Mouse (Mus musculus) lung, embryonic 15.5 days (tissue): ENCODE measurements around the gene Cdkn2d. TPM values are rescaled to one million over a fixed set of nuclear protein-coding genes. Genes with fewer than 3 reads are reported as not detected.

Source experiments
- ATAC-seq: fragments of 200-750 bp; cut with Nextera tagmentation; 2 replicates; pipeline ENCODE4 v1.8.0; 2017; ENCODE audit warnings: moderate number of reproducible peaks, borderline replicate concordance; ENCODE audit not compliant: low FRiP score, low TSS enrichment; ENCODE audit errors: extremely low read depth
- H3K27ac ChIP-seq: fragments of 300-500 bp; sonication (generic); 2 replicates; pipeline ENCODE4 v1.5.1; 2015; ENCODE audit warnings: moderate library complexity, mild to moderate bottlenecking, inconsistent platforms
- H3K27me3 ChIP-seq: fragments of 300-500 bp; sonication (generic); 2 replicates; pipeline ENCODE4 v1.6.1; 2015; ENCODE audit warnings: inconsistent platforms
- H3K36me3 ChIP-seq: fragments of 300-500 bp; sonication (generic); 2 replicates; pipeline ENCODE4 v1.6.1; 2015; ENCODE audit warnings: inconsistent platforms
- H3K4me1 ChIP-seq: fragments of 300-500 bp; sonication (generic); 2 replicates; pipeline ENCODE4 v1.6.1; 2015; ENCODE audit warnings: inconsistent platforms
- H3K4me2 ChIP-seq: fragments of 300-500 bp; sonication (generic); 2 replicates; pipeline ENCODE4 v1.6.1; 2015; ENCODE audit warnings: inconsistent platforms, mild to moderate bottlenecking, moderate library complexity
- H3K4me3 ChIP-seq: fragments of 300-500 bp; sonication (generic); 2 replicates; pipeline ENCODE4 v1.5.1; 2015; ENCODE audit warnings: mild to moderate bottlenecking, inconsistent platforms
- H3K9ac ChIP-seq: fragments of 300-500 bp; sonication (generic); 2 replicates; pipeline ENCODE4 v1.6.1; 2015; ENCODE audit warnings: inconsistent platforms
- H3K9me3 ChIP-seq: fragments of 300-500 bp; sonication (generic); 2 replicates; pipeline ENCODE4 v1.6.1; 2016; ENCODE audit warnings: inconsistent platforms
- WGBS: fragments of 180-500 bp; shearing (Covaris S2); methylation state at CpG from one replicate; pipeline ENCODE4 v1.1.7; 2015; 5-methylcytosine and 5-hydroxymethylcytosine counted together
- polyA plus RNA-seq: library from polyadenylated mRNA; unstranded; fragments of >200 nt; fragmentation: Nextera tagmentation; extraction: Ambion mirVana; gene quantifications from 2 replicates; pipeline ENCODE4 v1.2.1, GENCODE M21; 2015

Cdkn2d gene
- polyA plus RNA-seq = 50.9 and 52.3 TPM in 2 replicates

DNA sequence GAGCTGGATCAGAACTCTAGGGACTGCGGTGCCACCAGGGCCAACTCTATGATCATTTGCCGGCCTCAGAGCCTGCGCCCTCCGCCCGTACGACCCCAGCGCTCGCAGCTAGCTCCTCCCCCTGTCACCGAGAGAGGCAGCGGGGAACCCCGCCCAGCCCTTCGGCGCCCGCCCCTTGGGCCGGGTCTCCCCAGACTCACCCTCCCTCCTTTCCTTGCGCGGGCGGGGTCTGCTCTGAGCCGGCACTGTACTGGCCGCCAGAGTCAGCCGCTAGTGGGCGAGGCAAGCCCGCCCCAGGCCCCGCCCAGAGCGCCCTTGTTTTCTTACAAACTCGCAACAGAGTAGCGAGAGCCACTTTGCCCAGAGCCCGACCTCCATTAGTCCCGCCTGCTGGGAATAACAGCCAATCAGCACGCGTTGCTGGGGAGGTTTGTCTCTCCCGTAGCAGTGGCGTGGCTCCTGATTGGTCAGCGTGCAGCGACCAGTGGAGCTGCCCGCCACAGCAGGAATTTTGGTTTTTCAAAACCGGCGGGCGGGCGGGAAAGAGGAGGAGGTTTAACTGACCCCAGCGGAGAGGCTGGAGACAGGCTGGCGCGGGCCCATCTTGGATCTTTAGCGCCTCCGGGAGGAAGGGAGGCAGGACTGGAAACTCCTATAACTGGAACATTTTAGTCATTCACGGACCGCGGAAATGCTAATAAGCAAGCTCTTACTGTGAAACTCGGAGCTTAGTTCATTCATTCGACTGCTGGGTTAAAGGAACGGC is at the start of gene Cdkn2d:
Gene Cdkn2d (minus strand): TSS at position 386 of the 766 bp plus-strand sequence.
- Histone ChIP-seq H3K27ac (peak within 1 kb of the TSS; percentile 86), H3K27me3 (no peaks in the 10 kb centered on the region), H3K4me2 (peak within 1 kb of the TSS; percentile 76), H3K4me3 (peak within 1 kb of the TSS; percentile 67), H3K9me3 (no peaks in the 10 kb centered on the region), H3K9ac (peak within 1 kb of the TSS; percentile 90), H3K36me3 (no peaks in the 10 kb centered on the region), H3K4me1 (peaks cover 29% of the 10 kb centered on the region)
- WGBS = under 1% methylated on average over 51 of the region's 51 CpGs
- ATAC-seq = peak; percentile 96

DNA sequence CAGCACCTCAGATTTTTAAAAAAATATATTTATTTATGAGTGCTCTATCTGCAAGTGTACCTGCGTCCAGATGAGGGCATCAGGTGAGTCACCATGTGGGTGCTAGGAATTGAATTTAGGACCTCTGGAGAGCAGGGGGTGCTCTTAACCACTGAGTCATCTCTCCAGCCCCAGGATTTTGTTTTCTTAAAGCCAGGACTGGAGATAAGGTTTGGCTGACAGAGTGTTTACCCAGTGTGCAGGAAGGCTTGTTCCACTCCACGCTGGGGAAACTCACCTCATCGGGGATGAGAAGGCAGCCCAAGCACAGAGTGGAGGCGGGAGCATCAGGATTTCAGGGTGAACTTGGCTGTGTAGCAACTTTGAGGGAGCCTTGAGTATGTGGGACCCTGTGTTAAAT is 49.2 kb upstream of the Cdkn2d start:
- H3K4me3 ChIP-seq = no peak overlapping the region
- H3K9ac ChIP-seq = no peak overlapping the region
- H3K27ac ChIP-seq = peak overlapping the region; percentile 26; the same call in 1 of the 2 replicates
- no peak overlapping the region for H3K4me2 ChIP-seq
- no peaks in the 10 kb centered on the region for H3K27me3 ChIP-seq
- H3K36me3 ChIP-seq = peaks cover 38% of the 10 kb centered on the region
- peaks cover 14% of the 10 kb centered on the region for H3K4me1 ChIP-seq
- no peak for ATAC-seq
- WGBS = 55% methylated on average over 4 of the region's 4 CpGs
- H3K9me3 ChIP-seq = no peaks in the 10 kb centered on the region

DNA sequence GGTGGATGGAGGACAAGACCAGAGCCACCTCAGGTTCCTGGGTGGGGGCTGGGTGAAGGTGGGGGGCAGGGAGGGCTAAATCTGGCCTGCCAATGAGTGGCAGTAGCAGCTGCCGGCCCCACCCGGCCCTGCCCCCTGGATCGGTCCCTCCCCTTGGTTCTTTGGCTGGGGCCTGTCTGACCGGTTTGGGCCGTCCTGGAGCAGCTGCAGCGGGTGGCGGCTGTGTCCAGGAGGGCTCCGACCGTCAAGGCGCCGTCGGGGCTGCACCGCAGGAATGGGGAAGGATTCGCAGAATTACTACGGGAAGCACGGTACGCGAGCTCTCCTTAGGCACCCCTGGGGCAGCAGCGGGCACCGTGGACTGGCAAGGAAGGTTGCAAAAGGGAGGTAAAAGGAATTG is 46.4 kb upstream of the Cdkn2d start:
- H3K4me2 ChIP-seq = peak overlapping the region; percentile 41
- no peaks in the 10 kb centered on the region for H3K9me3 ChIP-seq
- peak overlapping the region; percentile 25 for H3K9ac ChIP-seq
- peaks cover 22% of the 10 kb centered on the region for H3K4me1 ChIP-seq
- peak overlapping the region; percentile 48 for H3K4me3 ChIP-seq
- H3K36me3 ChIP-seq = peaks cover 18% of the 10 kb centered on the region
- 23% methylated on average over 20 of the region's 20 CpGs for WGBS
- H3K27me3 ChIP-seq = no peaks in the 10 kb centered on the region
- ATAC-seq = peak; percentile 89
- peak overlapping the region; percentile 85 for H3K27ac ChIP-seq

DNA sequence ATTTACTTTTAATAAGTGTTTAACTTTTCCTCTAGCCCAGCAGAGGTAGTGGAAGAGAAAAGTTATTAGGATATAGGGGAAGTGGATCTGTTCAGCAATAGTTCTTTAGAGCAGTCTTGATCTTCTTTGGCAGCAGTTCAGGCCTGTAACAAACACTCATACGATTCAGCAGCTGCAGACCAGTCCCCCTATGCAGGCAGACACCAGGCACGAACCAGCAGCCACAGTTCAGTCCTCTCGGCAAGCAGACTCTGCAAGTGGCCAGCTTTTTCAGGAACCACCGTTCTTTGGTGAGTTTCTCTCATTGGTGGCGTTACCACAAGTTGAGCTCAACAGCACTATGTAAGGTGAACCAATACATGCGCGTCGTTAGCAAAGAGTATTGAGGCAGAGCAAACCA is 45.3 kb upstream of the Cdkn2d start:
- peaks cover 30% of the 10 kb centered on the region for H3K4me1 ChIP-seq
- H3K36me3 ChIP-seq = peaks cover 6% of the 10 kb centered on the region; the same call in 1 of the 2 replicates
- H3K27ac ChIP-seq = no peak overlapping the region
- WGBS = 76% methylated on average over 8 of the region's 8 CpGs
- H3K9me3 ChIP-seq = no peaks in the 10 kb centered on the region
- H3K9ac ChIP-seq = no peak overlapping the region
- no peak overlapping the region for H3K4me3 ChIP-seq
- H3K27me3 ChIP-seq = no peaks in the 10 kb centered on the region
- no peak overlapping the region for H3K4me2 ChIP-seq
- ATAC-seq = no peak

DNA sequence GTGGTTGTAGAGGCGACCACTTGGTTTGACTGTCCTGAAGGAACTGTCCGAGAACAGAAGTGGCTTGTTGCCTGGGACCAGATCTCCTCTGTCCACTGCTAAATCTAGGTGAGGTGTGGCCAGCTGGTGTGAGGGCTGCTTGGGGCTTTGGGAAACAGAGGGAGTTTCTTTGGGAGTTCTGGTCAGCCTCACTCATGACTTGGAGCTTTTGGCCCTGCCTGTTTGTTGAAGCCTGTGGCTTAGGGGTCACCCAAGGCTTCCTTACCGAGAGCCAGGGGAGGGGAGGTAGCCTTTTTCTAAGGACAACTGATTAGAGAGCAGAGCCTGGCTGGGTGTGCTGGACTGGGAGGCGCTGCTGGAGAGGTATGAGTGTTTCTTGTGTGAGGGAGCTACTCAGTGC is 44.2 kb upstream of the Cdkn2d start:
- no peaks in the 10 kb centered on the region for H3K27me3 ChIP-seq
- H3K4me1 ChIP-seq = peaks cover 31% of the 10 kb centered on the region
- H3K27ac ChIP-seq = 0 out of 2 replicates have a peak overlapping the region, but pooled peaks have one; percentile 2
- H3K9ac ChIP-seq = no peak overlapping the region
- no peak overlapping the region for H3K4me3 ChIP-seq
- no peak for ATAC-seq
- H3K36me3 ChIP-seq = 0 out of 2 replicates have a peak, but pooled peaks cover 4% of the 10 kb centered on the region
- WGBS = 62% methylated on average over 4 of the region's 4 CpGs
- no peak overlapping the region for H3K4me2 ChIP-seq
- H3K9me3 ChIP-seq = no peaks in the 10 kb centered on the region

DNA sequence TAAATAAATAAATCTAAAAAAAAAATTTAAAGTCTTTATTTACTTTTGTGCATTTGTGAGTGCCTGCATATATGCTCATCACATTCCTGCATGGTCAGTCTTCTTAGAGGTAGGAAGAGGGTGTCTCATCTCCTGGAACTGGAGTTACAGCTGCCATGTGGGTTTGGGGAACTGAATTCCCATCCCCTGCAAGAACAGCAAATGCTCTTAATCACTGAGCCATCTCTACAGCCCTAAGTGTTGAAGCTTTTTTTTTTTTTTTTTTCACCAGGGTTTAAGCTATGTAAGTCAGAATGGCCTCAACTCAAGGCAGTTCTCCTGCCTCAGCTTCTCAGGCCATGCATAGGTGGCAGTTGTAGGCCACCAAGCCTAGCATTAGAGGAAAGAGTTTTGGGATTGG is 43.5 kb upstream of the Cdkn2d start:
- H3K9ac ChIP-seq = no peak overlapping the region
- H3K27ac ChIP-seq = no peak overlapping the region
- 0 out of 2 replicates have a peak, but pooled peaks cover 1% of the 10 kb centered on the region for H3K36me3 ChIP-seq
- ATAC-seq = no peak
- H3K9me3 ChIP-seq = no peaks in the 10 kb centered on the region
- H3K4me2 ChIP-seq = no peak overlapping the region
- no peaks in the 10 kb centered on the region for H3K27me3 ChIP-seq
- no peak overlapping the region for H3K4me3 ChIP-seq
- peaks cover 37% of the 10 kb centered on the region for H3K4me1 ChIP-seq

DNA sequence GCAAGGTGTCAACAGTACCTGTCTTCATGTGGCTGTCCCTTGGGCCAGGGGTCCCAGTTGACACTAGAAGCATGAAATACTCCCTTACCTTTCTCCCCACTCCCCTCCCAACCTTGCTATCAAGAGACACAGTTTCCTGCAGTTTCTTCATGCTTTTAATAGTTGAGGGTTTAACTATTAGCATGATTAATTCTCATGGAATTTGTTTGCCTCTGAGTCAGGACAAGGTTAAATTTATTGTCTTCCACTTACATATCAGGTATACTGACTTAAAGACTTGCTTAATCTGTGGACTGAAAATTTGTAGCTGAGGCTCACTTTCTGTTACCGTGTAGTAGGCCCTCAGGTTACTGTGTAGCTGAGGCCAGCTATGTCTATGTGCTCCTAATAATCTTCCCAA is 42.3 kb upstream of the Cdkn2d start:
- 75% methylated on average over 1 of the region's 1 CpGs for WGBS
- Histone ChIP-seq H3K36me3 (no peaks in the 10 kb centered on the region), H3K27ac (peak overlapping the region; percentile 85), H3K4me3 (no peak overlapping the region), H3K4me1 (peaks cover 44% of the 10 kb centered on the region), H3K27me3 (no peaks in the 10 kb centered on the region), H3K9ac (no peak overlapping the region), H3K4me2 (no peak overlapping the region), H3K9me3 (no peaks in the 10 kb centered on the region)
- ATAC-seq = no peak

DNA sequence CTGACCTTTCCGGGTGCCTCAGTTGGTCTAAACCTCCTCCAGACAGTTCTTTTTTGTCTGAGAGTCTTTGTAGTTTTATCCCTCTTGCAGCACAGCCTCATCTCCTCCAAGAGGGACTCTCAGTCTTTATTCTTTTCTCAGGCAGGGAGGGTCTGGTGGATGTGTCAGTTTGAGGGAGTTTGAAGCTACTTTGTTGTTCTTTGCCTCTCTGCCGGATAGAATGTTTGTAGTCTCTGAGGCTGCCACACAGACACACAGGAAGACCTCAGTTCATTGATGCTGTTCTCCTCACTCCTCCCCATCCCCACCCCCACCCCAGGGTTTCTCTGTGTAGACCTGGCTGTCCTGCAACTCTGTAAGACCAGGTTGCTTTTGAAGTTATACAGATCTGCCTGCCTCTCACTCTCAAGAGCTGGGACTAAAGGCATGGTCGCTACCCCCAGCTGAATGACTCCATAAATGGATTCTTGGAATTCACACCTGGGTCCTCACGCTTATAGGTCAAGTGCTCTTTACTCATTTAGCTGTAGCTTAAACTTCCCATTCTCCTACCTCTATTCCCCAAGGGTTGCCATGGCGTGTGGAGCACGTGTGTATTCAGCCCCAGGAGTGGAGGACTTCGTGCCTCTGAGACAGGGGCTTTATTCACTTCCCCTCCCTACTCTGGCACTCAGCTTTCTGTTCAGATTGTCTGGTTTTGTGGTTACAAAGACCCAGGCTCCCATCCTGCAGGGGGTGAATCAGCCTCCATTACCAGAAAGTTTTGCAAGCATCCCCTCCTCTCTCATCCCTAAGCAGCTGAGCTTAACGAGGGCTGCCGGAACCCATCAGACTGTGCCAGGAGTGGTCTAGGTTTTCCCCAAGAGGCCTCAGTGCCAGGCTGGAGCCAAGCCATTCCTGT is 41.2 kb upstream of the Cdkn2d start:
- H3K36me3 ChIP-seq = no peaks in the 10 kb centered on the region
- H3K9me3 ChIP-seq = no peaks in the 10 kb centered on the region
- H3K9ac ChIP-seq = no peak overlapping the region
- H3K27me3 ChIP-seq = no peaks in the 10 kb centered on the region
- peak; percentile 71 for ATAC-seq
- no peak overlapping the region for H3K4me2 ChIP-seq
- peaks cover 49% of the 10 kb centered on the region for H3K4me1 ChIP-seq
- peak overlapping the region; percentile 85 for H3K27ac ChIP-seq
- 40% methylated on average over 9 of the region's 9 CpGs for WGBS
- no peak overlapping the region for H3K4me3 ChIP-seq

DNA sequence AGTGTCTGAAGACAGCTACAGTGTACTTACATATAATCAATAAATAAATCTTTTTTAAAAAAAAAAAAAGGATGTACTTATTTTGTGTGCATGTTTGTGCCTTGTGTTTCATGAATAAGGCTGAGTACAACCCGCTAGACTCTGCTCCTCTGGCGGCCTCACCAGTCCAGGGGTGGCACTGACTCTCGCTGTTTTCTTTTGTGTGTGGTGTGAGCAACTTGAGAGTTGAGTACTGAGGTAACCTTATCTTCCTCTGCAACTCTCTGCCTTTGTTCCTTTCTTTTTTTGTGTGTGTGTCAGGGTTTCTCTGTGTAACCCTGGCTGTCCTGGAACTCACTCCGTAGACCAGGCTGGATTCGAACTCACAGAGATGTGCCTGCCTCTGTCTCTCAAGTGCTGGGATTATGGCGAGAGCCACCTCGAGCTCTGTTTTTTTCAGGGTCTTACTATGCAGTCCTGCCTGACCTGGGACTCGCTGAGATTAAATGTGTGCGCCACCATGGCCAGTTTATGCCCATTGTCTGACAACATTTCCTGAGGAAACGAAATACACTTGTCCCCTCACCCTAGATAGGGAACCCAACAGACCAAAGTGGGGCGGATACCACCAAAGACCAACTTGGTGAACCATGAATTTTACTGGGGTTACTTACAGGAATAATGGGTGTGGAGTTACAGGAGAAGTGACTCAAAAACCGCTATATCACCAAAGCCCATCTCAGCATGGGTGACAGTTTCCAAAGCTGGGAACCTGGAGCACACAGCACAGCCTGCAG is 40.3 kb upstream of the Cdkn2d start:
- H3K4me1 ChIP-seq = peaks cover 45% of the 10 kb centered on the region
- ATAC-seq = no peak

DNA sequence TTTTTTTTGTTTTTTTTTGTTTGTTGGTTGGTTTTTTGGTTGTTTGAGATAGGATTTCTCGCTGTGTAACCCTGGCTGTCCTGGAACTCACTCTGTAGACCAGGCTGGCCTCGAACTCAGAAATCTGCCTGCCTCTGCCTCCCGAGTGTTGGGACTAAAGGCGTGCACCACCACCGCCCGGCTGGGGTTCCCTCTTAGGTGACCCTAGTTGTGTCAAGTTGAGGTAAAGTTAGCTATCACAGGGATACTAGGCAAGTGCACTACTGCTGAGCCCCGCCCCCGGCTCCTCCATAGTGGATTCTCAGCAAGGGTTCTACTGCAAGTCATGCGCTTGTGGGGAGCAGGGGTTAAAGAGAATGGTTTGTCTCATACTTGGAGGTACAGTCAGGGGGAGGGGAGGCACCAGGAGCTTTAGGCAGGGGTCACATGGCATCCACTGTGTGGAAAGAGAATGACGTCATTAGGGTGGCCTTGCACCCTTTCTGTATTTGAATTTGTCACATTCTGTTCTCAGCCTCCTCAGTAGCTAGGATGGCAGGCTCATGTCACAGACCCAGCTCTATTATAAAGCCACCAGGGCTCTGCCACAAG is 38.6 kb upstream of the Cdkn2d start:
- peaks cover 42% of the 10 kb centered on the region for H3K4me1 ChIP-seq
- H3K4me3 ChIP-seq = no peak overlapping the region
- WGBS = 87% methylated on average over 10 of the region's 10 CpGs
- H3K9ac ChIP-seq = no peak overlapping the region
- peak overlapping the region; percentile 39 for H3K27ac ChIP-seq
- no peak overlapping the region for H3K4me2 ChIP-seq
- no peak for ATAC-seq
- H3K9me3 ChIP-seq = no peaks in the 10 kb centered on the region
- no peaks in the 10 kb centered on the region for H3K27me3 ChIP-seq
- 0 out of 2 replicates have a peak, but pooled peaks cover 2% of the 10 kb centered on the region for H3K36me3 ChIP-seq

More for the DNA sequence above, 40.3 kb upstream of the Cdkn2d start:
- Histone ChIP-seq H3K4me3 (no peak overlapping the region), H3K9ac (no peak overlapping the region), H3K4me2 (no peak overlapping the region), H3K9me3 (no peaks in the 10 kb centered on the region), H3K27ac (peak overlapping the region; percentile 85), H3K27me3 (no peaks in the 10 kb centered on the region), H3K36me3 (0 out of 2 replicates have a peak, but pooled peaks cover under 1% of the 10 kb centered on the region)
- WGBS = 74% methylated on average over 12 of the region's 12 CpGs

DNA sequence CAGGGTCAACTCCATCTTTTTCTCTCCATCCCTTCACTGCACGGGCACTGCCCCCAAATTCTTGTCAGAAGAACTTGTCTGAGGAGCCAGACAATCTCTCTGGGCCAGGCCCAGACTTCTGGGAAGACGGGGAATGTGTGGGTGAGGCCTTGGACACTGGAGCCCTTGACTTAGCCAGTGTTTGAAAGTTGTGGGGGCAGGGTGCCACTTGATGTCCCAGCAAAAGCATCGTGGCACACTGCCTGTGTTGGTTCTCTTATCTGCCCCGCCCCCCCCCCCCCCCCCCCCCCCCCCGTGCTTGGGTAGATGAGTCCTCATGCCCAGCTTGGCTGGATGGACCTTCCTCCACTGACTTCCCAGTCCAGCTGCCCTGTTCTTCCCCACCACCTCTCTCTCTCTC is 37.8 kb upstream of the Cdkn2d start:
- Histone ChIP-seq H3K4me3 (no peak overlapping the region), H3K4me2 (no peak overlapping the region), H3K9me3 (no peaks in the 10 kb centered on the region), H3K9ac (no peak overlapping the region), H3K4me1 (peaks cover 42% of the 10 kb centered on the region), H3K27me3 (no peaks in the 10 kb centered on the region), H3K36me3 (0 out of 2 replicates have a peak, but pooled peaks cover 2% of the 10 kb centered on the region), H3K27ac (peak overlapping the region; percentile 58)
- 21% methylated on average over 3 of the region's 5 CpGs for WGBS
- peak; percentile 49; the same call in 1 of the 2 replicates for ATAC-seq
